Mouse (Mus musculus) kidney, embryonic 14.5 days (tissue): ENCODE results near the gene Cdc37. TPM values are rescaled to one million over a fixed set of nuclear protein-coding genes. Genes with fewer than 3 reads are reported as not detected.

Experiments
- ATAC-seq: fragments of 200-750 bp; cut with Nextera tagmentation; 2 replicates; pipeline ENCODE4 v1.8.0; 2017; ENCODE audit warnings: moderate number of reproducible peaks, mild to moderate bottlenecking, moderate TSS enrichment, moderate library complexity; ENCODE audit not compliant: low FRiP score, low TSS enrichment
- H3K27ac ChIP-seq: fragments of 300-500 bp; sonication (generic); 2 replicates; pipeline ENCODE4 v1.5.1; 2014; ENCODE audit warnings: low read depth, mild to moderate bottlenecking, low read length, moderate library complexity, mixed read lengths
- H3K27me3 ChIP-seq: fragments of 300-500 bp; sonication (generic); 2 replicates; pipeline ENCODE4 v1.6.1; 2014; ENCODE audit warnings: mild to moderate bottlenecking, low read length; ENCODE audit not compliant: control insufficient read depth, insufficient read depth
- H3K36me3 ChIP-seq: fragments of 300-500 bp; sonication (generic); 2 replicates; pipeline ENCODE4 v1.6.1; 2014; ENCODE audit warnings: low read length, mixed read lengths; ENCODE audit not compliant: control insufficient read depth, insufficient read depth
- H3K4me1 ChIP-seq: fragments of 300-500 bp; sonication (generic); 2 replicates; pipeline ENCODE4 v1.6.1; 2014; ENCODE audit warnings: low read length, mixed read lengths; ENCODE audit not compliant: control insufficient read depth, insufficient read depth
- H3K4me2 ChIP-seq: fragments of 300-500 bp; sonication (generic); replicated peaks from 2 replicates; pipeline ENCODE4 v1.6.1; 2014; ENCODE audit warnings: low read depth, mild to moderate bottlenecking, low read length
- H3K4me3 ChIP-seq: fragments of 300-500 bp; sonication (generic); 2 replicates; pipeline ENCODE4 v1.5.1; 2014; ENCODE audit warnings: mild to moderate bottlenecking, low read length
- H3K9ac ChIP-seq: fragments of 300-500 bp; sonication (generic); 2 replicates; pipeline ENCODE4 v1.6.1; 2014; ENCODE audit warnings: low read depth, mild to moderate bottlenecking, low read length, moderate library complexity
- H3K9me3 ChIP-seq: fragments of 300-500 bp; sonication (generic); 2 replicates; pipeline ENCODE4 v1.6.1; 2016; ENCODE audit warnings: low read length; ENCODE audit not compliant: control insufficient read depth
- WGBS: fragments of 180-500 bp; shearing (Covaris S2); extraction: QIAGEN DNeasy Blood & Tissue Kit; methylation state at CpG from one replicate; pipeline ENCODE4 v1.1.7; 2014; 5-methylcytosine and 5-hydroxymethylcytosine counted together
- polyA plus RNA-seq: library from polyadenylated mRNA; unstranded; fragments of >200 nt; fragmentation: Nextera tagmentation; extraction: Ambion mirVana; gene quantifications from 2 replicates; pipeline ENCODE4 v1.2.1, GENCODE M21; 2014

The Cdc37 gene
- polyA plus RNA-seq, 1 experiment from 2014 or later = 377 TPM

DNA sequence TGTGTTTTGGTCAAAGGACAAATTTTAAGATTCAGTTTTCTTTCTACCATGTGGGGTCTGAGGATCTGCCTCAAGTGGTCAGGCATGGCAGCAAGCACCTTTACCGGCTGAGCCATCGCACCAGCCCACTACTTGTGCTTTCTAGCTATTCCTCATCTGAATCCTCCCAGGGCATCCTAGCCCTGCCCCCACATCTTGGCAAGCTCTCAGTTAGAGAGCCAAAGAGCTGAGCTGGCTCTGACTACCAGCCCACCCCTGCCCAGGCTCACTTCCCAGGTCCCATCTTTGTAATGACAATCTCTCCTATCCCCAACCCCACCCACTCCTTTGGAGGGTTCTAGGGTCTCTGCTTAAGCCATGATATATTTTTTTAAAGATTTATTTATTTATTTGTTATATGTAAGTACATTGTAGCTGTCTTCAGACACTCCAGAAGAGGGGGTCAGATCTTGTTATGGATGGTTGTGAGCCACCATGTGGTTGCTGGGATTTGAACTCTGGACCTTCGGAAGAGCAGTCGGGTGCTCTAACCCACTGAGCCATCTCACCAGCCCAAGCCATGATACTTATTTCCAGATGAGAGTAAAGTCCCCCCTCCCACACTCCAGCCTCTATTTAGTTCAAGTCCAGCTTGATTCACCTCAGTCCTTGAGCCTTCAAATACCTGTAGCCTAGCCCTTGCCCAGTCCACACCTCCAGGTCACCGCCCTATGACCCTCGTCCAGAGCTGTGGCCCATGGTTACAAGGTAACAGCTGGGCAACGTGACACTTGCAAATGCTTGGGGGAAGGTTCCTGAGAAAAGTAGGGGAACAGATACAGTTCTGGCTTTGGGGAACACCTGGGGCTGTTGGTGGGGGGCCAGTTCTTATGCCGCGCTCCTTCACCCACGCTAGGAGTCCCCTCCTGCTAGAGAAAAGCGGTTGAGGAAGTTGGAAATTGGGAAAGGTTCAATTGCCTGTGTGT, 13.6 kb upstream of the Cdc37 start:
- H3K4me3 ChIP-seq = peak overlapping the region; percentile 18; the same call in 1 of the 2 replicates
- peaks cover 39% of the 10 kb centered on the region for H3K27me3 ChIP-seq
- no peak for ATAC-seq
- 35% methylated on average over 11 of the region's 11 CpGs for WGBS
- no peaks in the 10 kb centered on the region for H3K36me3 ChIP-seq
- H3K9me3 ChIP-seq = no peaks in the 10 kb centered on the region
- H3K4me2 ChIP-seq = no peak overlapping the region; the same call in 1 of the 2 replicates
- no peak overlapping the region for H3K27ac ChIP-seq
- peaks cover 34% of the 10 kb centered on the region for H3K4me1 ChIP-seq
- no peak overlapping the region for H3K9ac ChIP-seq

DNA sequence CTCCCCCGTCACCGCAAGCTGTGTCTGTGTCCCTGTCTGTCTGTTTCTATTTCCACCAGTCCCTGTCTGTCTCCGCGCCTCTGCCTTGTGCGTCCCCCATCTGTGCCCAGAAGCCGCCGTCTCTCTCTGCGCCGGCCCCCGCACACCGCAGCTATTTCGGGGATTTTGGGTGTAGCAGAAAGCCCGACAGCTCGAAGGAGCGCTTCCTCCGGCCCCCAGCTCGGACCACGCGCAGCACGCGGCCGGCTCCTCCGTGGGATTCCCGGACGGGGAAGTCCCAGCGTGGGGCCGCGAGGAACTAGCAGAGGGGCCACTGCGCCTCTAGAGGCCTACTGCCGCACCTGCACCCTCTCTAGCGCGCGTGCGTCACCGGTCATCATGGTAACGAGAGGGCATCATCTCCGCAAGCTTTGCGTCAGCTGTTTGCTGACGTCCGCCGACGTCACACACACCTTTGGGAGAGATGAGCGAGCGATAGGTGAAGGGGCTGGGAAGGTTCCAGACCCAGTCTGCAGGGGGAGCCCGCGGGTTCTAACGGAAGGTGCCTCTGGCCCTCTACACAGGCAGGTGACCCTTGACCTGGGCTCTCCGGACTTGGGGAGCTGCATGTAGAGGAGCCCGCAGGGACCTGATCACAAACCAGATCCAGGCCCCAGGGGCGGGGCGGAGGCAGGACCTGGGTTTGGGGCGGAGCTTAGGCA, 11.6 kb upstream of the Cdc37 start:
- WGBS = under 1% methylated on average over 52 of the region's 52 CpGs
- Histone ChIP-seq H3K9ac (peak overlapping the region; percentile 80), H3K27me3 (peaks cover 33% of the 10 kb centered on the region), H3K4me1 (peaks cover 22% of the 10 kb centered on the region), H3K9me3 (no peaks in the 10 kb centered on the region), H3K36me3 (no peaks in the 10 kb centered on the region), H3K4me2 (peak overlapping the region; percentile 77), H3K4me3 (peak overlapping the region; percentile 57), H3K27ac (no peak overlapping the region)
- peak; percentile 44 for ATAC-seq

DNA sequence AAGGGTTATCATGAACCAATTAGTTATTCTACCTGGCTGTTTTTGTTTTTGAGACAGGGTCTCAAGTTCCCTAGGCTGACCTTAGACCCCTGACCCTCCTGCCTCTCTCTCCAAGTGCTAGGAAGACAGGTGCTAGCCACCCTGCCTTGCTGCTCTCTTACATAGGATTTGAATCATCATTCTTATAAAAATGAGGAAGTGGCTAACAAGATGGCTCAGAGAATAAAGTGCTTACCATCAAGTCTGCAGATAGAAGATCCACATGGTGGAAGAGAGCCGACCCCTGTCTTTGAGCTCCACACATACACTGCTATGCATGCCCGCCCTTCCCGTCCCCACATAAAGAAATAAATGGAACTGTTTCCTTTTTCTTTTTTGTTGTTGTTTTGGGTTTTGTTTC, 5.0 kb upstream of the Cdc37 start:
- no peaks in the 10 kb centered on the region for H3K9me3 ChIP-seq
- no peaks in the 10 kb centered on the region for H3K27me3 ChIP-seq
- WGBS = 90% methylated on average over 3 of the region's 3 CpGs
- no peaks in the 10 kb centered on the region for H3K36me3 ChIP-seq
- H3K4me1 ChIP-seq = peaks cover 20% of the 10 kb centered on the region
- H3K4me2 ChIP-seq = no peak overlapping the region
- H3K27ac ChIP-seq = no peak overlapping the region
- H3K9ac ChIP-seq = no peak overlapping the region
- no peak overlapping the region for H3K4me3 ChIP-seq
- no peak for ATAC-seq

DNA sequence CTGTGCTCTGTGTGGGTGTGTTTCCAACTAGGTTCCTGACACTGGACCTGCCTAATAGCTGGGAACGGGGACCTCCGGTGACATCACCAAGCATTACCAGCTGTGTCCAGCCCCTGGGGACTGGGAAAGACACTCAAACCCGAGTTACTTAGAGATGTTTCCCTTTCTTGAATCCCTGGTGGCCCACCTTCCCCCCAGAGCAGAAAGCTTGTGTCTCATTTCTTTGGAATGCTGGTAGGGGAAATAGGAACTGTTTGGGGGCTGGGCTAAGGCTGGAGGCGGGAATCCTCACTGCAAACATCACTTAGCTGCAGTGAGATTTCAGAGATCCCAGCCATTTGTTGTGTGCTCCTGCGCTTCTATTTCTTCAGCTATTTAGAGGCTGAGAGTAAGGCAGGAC, 4.1 kb upstream of the Cdc37 start:
- H3K9ac ChIP-seq = peak overlapping the region; percentile 51
- no peak; the same call in 1 of the 2 replicates for ATAC-seq
- 6% methylated on average over 5 of the region's 5 CpGs for WGBS
- peak overlapping the region; percentile 32 for H3K4me3 ChIP-seq
- H3K4me2 ChIP-seq = peak overlapping the region; percentile 83
- H3K4me1 ChIP-seq = peaks cover 23% of the 10 kb centered on the region
- no peaks in the 10 kb centered on the region for H3K9me3 ChIP-seq
- H3K36me3 ChIP-seq = no peaks in the 10 kb centered on the region
- no peaks in the 10 kb centered on the region for H3K27me3 ChIP-seq
- H3K27ac ChIP-seq = 0 out of 2 replicates have a peak overlapping the region, but pooled peaks have one; percentile 51

DNA sequence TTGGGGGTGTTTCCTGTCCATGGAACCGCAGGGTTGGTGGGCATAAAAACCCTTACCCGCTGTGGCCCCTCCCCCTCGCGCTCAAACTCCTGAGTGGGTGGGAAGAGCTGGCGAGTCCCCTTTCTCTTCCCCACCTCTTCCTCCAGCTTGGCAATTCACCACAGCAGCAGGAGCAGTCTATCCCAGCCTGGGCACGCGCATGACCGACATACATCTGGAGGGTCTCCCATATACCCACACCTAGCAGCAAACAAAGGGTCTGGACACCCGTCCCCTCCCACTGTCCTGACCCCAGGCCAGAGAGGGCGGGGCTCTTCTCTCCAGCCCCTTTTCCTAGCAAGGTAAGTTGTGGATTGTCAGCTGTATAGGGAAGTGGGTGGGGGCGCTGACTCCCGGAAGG, 3.5 kb upstream of the Cdc37 start:
- peak overlapping the region; percentile 51; the same call in 1 of the 2 replicates for H3K9ac ChIP-seq
- no peak overlapping the region for H3K27ac ChIP-seq
- peak overlapping the region; percentile 83 for H3K4me2 ChIP-seq
- peak overlapping the region; percentile 32 for H3K4me3 ChIP-seq
- peak; percentile 13; the same call in 1 of the 2 replicates for ATAC-seq
- no peaks in the 10 kb centered on the region for H3K9me3 ChIP-seq
- peaks cover 28% of the 10 kb centered on the region for H3K4me1 ChIP-seq
- no peaks in the 10 kb centered on the region for H3K36me3 ChIP-seq
- no peaks in the 10 kb centered on the region for H3K27me3 ChIP-seq
- 3% methylated on average over 12 of the region's 12 CpGs for WGBS

DNA sequence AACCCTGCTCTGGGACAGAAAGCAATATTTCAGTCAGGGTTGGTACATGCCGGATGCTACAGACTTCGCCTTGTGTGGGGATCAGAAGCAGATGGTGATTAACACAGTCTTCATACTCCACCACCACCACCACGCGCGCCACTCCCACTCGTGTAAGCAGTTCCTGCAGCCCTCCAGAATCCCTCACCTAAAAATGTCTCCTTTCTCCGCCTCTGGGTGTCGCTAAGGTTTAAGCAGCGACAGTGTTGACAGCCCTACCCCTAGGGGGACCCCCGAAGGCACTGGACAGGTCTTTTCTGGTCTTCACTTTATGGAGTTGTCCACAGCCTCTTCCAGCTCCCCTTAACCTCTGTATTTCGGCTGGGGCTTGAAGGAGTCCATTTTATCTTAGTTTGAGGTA, 2.9 kb upstream of the Cdc37 start:
- Histone ChIP-seq H3K9me3 (no peaks in the 10 kb centered on the region), H3K4me2 (peak overlapping the region; percentile 83), H3K4me3 (peak overlapping the region; percentile 32), H3K27me3 (no peaks in the 10 kb centered on the region), H3K4me1 (peaks cover 34% of the 10 kb centered on the region), H3K36me3 (no peaks in the 10 kb centered on the region; the same call in 1 of the 2 replicates), H3K27ac (no peak overlapping the region), H3K9ac (peak overlapping the region; percentile 51; the same call in 1 of the 2 replicates)
- ATAC-seq = peak; percentile 44; the same call in 1 of the 2 replicates
- WGBS = 1% methylated on average over 11 of the region's 11 CpGs

DNA sequence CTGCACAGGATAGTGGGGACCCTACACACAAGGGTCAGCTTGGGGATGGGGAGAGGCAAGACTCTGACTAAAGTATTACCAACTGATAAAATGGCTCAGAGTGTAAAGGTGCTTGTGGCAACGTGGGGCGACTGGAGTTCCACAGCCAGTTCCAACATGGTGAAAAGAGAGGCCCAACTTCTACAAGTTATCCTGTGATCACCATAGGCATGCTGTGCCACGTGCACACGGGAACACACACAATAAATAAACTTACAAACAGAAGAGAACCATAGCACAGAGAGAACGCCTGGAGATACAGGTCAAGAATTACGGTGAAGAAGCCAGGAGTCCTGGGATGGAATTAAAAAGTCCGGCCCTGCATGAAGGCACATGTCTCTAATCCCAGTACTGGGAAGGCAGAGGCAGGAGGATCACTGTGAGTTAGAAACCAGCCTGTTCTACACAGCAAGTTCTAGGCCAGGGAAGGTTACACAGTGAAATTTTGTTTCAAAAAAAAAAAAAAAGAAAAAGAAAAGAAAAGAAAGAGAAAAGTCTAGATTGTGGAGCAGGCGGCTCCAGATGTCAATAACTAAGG, 617 bp downstream of the Cdc37 start:
- Histone ChIP-seq H3K4me1 (peaks cover 48% of the 10 kb centered on the region), H3K4me2 (peak overlapping the region; percentile 93), H3K4me3 (peak overlapping the region; percentile 92), H3K27me3 (no peaks in the 10 kb centered on the region), H3K27ac (peak overlapping the region; percentile 78), H3K36me3 (peaks cover 22% of the 10 kb centered on the region), H3K9ac (peak overlapping the region; percentile 93), H3K9me3 (no peaks in the 10 kb centered on the region)
- WGBS = 5% methylated on average over 8 of the region's 8 CpGs
- ATAC-seq = no peak

DNA sequence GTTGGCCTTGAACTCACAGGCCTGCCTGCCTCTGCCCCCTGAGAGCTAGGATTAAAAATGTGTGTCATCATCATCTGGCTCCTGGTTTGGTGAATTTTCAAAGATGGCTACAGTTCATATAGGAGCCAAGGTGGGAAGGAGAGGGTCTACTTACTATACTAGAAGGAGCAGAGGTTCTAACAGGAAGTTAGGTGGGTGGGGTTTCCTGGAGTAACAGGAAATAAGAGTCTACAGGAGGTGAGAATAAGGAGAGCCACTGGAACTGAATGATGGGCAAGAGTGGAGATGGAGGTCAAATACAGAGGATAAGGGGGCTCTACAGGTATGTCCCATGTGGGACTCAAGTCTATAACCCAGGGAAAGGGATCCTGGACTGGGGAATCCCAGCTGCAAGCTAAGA, 1.4 kb downstream of the Cdc37 start:
- no peak for ATAC-seq
- Histone ChIP-seq H3K27me3 (no peaks in the 10 kb centered on the region), H3K4me3 (peak overlapping the region; percentile 92), H3K36me3 (peaks cover 29% of the 10 kb centered on the region), H3K4me1 (peaks cover 40% of the 10 kb centered on the region), H3K9me3 (no peaks in the 10 kb centered on the region), H3K27ac (no peak overlapping the region), H3K9ac (peak overlapping the region; percentile 93), H3K4me2 (peak overlapping the region; percentile 93)
